Mouse (Mus musculus): Measurements from ENCODE around the gene Gm3448. TPM values are rescaled to one million over a fixed set of nuclear protein-coding genes. Genes with fewer than 3 reads are reported as not detected.
"Not testable (repeated sequence)": the region's sequence is repeated elsewhere in the genome, so short reads cannot be mapped to it uniquely, and the experiment has no call there.

Gm3448 gene
- polyA plus RNA-seq, 1 experiment = 0.90 TPM

GRCm38 (mm10) chr17:15025513-15025912 is 15.8 kb downstream of the Gm3448 start:
- not testable (repeated sequence) for H3K4me1 ChIP-seq (ENCODE audit: control insufficient read depth, insufficient read depth, low read length); H3K4me3 ChIP-seq (replicated peaks; ENCODE audit: extremely low read depth, low read depth, low read length); DNase-seq
- WGBS = no CpG with 5 or more reads among the region's 6 CpGs

- not testable (repeated sequence) for H3K4me1 ChIP-seq (ENCODE audit: control insufficient read depth, insufficient read depth, low read length); H3K4me3 ChIP-seq (replicated peaks; ENCODE audit: extremely low read depth, low read depth, low read length); DNase-seq
- WGBS = no CpG with 5 or more reads among the region's 48 CpGs
Observed at GRCm38 (mm10) chr17:15024502-15025193, 16.7 kb downstream of the Gm3448 start.

GRCm38 (mm10) chr17:15023878-15024492 is 17.4 kb downstream of the Gm3448 start:
- not testable (repeated sequence) for H3K4me3 ChIP-seq (replicated peaks; ENCODE audit: extremely low read depth, low read depth, low read length); H3K4me1 ChIP-seq (ENCODE audit: control insufficient read depth, insufficient read depth, low read length); DNase-seq
- WGBS = no CpG with 5 or more reads among the region's 97 CpGs

- WGBS = 73% methylated on average over 3 of the region's 3 CpGs
- DNase-seq = peak; percentile 12
- H3K4me1 ChIP-seq (ENCODE audit: control insufficient read depth, insufficient read depth, low read length); H3K4me3 ChIP-seq (replicated peaks; ENCODE audit: extremely low read depth, low read depth, low read length): not testable (repeated sequence)
Observed at GRCm38 (mm10) chr17:15021503-15022220, 19.7 kb downstream of the Gm3448 start.

GRCm38 (mm10) chr17:15009706-15010413 is 31.5 kb downstream of the Gm3448 start, which contains the start of gene Gm3435:
TSS of gene Gm3435 (plus strand) at chr17:15010176.
- H3K4me3 ChIP-seq (replicated peaks; ENCODE audit: extremely low read depth, low read depth, low read length); H3K4me1 ChIP-seq (ENCODE audit: control insufficient read depth, insufficient read depth, low read length); DNase-seq: not testable (repeated sequence)
- no CpG with 5 or more reads among the region's 60 CpGs for WGBS

- WGBS = no CpG with 5 or more reads among the region's 3 CpGs
- not testable (repeated sequence) for H3K4me3 ChIP-seq (replicated peaks; ENCODE audit: extremely low read depth, low read depth, low read length); DNase-seq; H3K4me1 ChIP-seq (ENCODE audit: control insufficient read depth, insufficient read depth, low read length)
Observed at GRCm38 (mm10) chr17:15009088-15009487, 32.2 kb downstream of the Gm3448 start.

- not testable (repeated sequence) for H3K4me1 ChIP-seq (ENCODE audit: control insufficient read depth, insufficient read depth, low read length); DNase-seq; H3K4me3 ChIP-seq (replicated peaks; ENCODE audit: extremely low read depth, low read depth, low read length)
- no CpG with 5 or more reads among the region's 4 CpGs for WGBS
Observed at GRCm38 (mm10) chr17:15000047-15000446, 41.3 kb downstream of the Gm3448 start.

- not testable (repeated sequence) for H3K4me1 ChIP-seq (ENCODE audit: control insufficient read depth, insufficient read depth, low read length); H3K4me3 ChIP-seq (replicated peaks; ENCODE audit: extremely low read depth, low read depth, low read length); DNase-seq
- WGBS = no CpG with 5 or more reads among the region's 5 CpGs
Observed at GRCm38 (mm10) chr17:14994140-14994539, 47.2 kb downstream of the Gm3448 start.

GRCm38 (mm10) chr17:14993139-14993832 is 48.1 kb downstream of the Gm3448 start:
- WGBS = no CpG with 5 or more reads among the region's 47 CpGs
- not testable (repeated sequence) for H3K4me3 ChIP-seq (replicated peaks; ENCODE audit: extremely low read depth, low read depth, low read length); DNase-seq; H3K4me1 ChIP-seq (ENCODE audit: control insufficient read depth, insufficient read depth, low read length)

- not testable (repeated sequence) for H3K4me3 ChIP-seq (replicated peaks; ENCODE audit: extremely low read depth, low read depth, low read length); H3K4me1 ChIP-seq (ENCODE audit: control insufficient read depth, insufficient read depth, low read length); DNase-seq
- WGBS = no CpG with 5 or more reads among the region's 98 CpGs
Observed at GRCm38 (mm10) chr17:14992522-14993138, 48.7 kb downstream of the Gm3448 start.

- WGBS = 90% methylated on average over 4 of the region's 5 CpGs
- DNase-seq; H3K4me1 ChIP-seq (ENCODE audit: control insufficient read depth, insufficient read depth, low read length); H3K4me3 ChIP-seq (replicated peaks; ENCODE audit: extremely low read depth, low read depth, low read length): not testable (repeated sequence)
Observed at GRCm38 (mm10) chr17:14990116-14990702, 51.1 kb downstream of the Gm3448 start.

- H3K4me3 ChIP-seq (replicated peaks; ENCODE audit: extremely low read depth, low read depth, low read length); H3K4me1 ChIP-seq (ENCODE audit: control insufficient read depth, insufficient read depth, low read length); DNase-seq: not testable (repeated sequence)
- no CpG with 5 or more reads among the region's 60 CpGs for WGBS
Observed at GRCm38 (mm10) chr17:14978362-14979038, 62.8 kb downstream of the Gm3448 start, which contains the start of the genes 9030025P20Rik and Gm3417. TSS of gene 9030025P20Rik (plus strand) at chr17:14978468. TSS of gene Gm3417 (minus strand) at chr17:14978790.

- H3K4me1 ChIP-seq (ENCODE audit: control insufficient read depth, insufficient read depth, low read length) = not testable (repeated sequence)
- WGBS = 0% methylated on average over 4 of the region's 7 CpGs
Observed at GRCm38 (mm10) chr17:14977718-14978361, 63.5 kb downstream of the Gm3448 start.

More at GRCm38 (mm10) chr17:14977718-14978361, 63.5 kb downstream of the Gm3448 start:
- not testable (repeated sequence) for H3K4me3 ChIP-seq (replicated peaks; ENCODE audit: extremely low read depth, low read depth, low read length); DNase-seq

Data from lung, adult 2 months (tissue).